Mouse (Mus musculus): ENCODE data around the gene Dcun1d1. TPM values are rescaled to one million over a fixed set of nuclear protein-coding genes. Genes with fewer than 3 reads are reported as not detected.

Gene Dcun1d1
- total RNA-seq, 2 experiments from 2014 or later = 90.1 to 221 TPM

DNA sequence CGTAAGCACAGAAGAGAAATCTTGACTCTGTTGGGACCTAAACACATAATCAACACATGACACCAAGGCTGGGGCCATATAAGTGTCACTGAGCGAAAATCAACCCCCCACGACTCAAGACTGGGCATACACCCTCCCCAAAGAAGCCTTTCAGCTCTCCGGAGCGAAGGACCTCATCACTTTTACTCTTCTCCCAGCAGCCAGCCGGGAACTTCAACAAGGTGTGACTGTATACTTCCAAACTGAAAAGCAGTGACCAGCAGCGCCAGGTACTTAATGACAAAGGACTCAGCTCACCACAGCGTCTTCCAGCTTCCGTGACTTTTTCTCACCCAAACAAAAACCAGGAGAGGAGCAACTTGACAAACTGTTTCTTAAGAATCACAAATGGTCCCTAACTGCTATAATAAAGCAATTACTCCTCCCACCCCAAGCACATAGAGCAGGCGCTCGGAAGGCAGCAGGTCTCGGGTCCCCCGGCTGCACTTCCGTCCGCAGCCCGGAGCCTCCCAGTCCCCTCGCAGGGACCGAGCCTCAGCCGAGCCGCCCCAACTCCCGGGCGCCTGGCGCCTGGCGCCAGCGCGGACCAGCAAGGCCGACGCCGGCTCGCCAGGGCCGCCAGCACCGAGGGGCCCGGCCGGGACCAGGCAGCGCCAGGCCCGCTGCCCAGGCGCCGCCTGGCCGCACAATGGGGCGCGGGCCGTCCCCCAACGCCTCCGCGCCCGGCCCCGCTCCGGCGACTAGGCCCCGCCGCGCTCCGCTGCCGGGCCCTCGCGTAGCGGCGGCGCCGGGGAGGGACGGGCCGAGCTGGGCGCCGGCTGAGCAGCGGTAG is 5.1 kb downstream of the Dcun1d1 start:
- peak; percentile 42 for ATAC-seq (replicated peaks; ENCODE audit: poor library complexity, severe bottlenecking)

DNA sequence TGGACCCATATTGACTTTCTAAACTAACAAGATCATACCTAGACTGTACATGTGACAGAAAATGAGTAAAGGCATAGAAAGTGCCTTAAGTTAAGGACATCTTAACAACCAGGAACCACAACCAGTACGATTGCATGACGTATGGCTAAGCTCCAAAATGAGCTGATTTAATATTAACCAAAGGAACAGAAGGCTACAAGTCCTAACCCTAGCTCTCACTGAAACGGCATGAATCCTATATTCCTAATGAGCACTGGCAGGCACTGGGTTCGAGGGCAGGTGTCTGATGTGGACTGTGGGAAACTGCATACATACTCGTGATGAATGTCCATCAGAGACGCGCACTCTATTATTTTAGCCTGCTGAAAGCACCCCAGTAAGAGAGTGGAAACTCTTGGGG is 5.9 kb downstream of the Dcun1d1 start:
- ATAC-seq (replicated peaks; ENCODE audit: poor library complexity, severe bottlenecking) = no peak

DNA sequence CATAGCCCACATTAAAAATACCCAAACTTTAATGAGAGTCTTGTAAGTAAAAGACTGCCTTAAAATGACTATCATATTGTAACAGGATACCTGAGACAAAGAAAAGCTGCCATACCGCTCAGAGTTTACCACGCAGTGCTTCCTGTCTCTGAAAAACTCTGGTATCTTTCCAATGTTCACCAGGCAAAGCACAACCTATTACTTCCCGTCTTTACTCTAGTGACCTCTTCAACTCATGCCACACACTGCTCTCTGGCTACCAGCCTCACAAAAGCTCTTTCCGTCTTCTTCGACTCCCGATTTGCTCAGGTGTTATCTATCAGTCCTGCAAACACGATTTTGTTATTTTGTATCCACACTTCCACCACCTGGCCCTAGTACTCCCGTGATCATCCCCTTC is 7.4 kb downstream of the Dcun1d1 start:
- peak; percentile 18; the same call in 1 of the 2 replicates for ATAC-seq (replicated peaks; ENCODE audit: poor library complexity, severe bottlenecking)

DNA sequence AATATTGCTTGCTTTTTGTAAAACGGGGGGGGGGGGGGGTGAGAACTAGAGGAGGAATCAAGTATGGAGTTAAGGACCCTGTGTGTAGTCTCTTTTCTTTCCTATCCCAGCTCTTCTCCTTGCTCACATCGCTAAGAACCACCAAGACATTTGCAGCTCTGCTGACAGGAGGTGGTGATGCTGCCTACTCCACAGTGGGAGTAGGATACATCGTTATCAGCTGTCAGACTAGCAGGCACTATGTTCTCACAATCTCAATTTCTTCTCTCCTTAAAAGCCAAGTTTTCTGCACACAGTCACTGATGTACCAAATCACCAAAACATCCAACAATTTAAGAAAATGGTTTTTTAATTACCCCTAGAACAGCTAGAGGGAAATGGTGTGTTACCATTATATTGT is 7.8 kb downstream of the Dcun1d1 start:
- ATAC-seq (replicated peaks; ENCODE audit: poor library complexity, severe bottlenecking) = no peak

DNA sequence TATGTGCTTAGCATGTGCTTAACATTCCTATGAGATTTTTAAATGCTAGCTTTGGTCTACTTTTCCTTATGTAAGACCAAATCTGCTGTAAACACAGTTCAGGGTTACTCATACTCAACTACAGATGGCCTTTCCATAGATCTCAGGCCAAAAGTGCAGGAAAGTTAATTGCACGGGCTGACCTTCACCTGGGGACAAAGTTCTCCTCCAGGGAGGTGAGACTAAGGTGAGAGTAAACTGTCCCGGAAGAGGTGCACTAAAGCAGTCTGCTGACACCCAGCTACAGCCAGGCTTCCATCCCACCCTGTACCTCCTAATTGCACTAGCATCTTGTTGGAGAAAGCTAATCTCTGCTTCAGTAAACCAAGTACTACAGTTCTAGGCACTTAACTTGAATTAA is 11.4 kb downstream of the Dcun1d1 start:
- ATAC-seq (replicated peaks; ENCODE audit: poor library complexity, severe bottlenecking) = no peak

DNA sequence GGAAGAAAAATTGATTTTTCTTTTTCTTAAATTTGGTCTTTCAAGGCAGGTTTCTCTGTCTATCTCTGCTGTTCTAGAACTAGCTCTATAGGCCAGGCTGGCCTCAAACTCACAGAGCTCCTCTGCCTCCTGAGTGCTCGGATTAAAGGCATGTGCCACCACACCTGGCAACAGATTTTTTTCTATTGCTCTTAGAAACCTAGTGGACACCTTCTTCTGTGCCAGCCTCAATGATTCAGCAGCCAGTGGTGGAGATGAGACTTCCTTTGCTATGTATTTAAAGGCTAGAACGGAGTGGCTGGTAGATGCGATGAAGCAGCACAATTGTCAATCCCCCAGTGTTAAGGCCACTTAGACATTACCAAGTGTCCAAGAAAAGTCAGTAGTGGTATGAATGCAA is 13.2 kb downstream of the Dcun1d1 start:
- ATAC-seq (replicated peaks; ENCODE audit: poor library complexity, severe bottlenecking) = no peak

DNA sequence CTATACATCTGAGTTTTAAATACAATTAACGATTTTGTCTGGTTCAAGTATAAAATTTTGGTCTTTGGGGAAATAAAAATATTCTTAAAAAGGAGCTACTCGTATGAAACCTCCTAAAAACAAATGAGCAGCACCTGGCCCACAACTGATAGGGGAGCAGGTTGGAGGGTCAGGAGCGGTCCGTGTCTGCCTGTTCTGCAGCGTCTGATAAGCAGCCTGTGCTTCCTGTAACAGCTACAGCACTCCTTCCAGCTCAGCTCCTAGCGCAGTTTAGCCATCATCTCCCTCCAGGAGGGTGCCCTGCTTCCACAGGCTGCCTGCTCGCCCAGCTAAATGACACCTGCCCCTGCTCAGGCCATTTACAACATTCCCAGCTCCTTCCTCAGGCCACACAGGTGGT is 13.8 kb downstream of the Dcun1d1 start:
- peak; percentile 50; the same call in 1 of the 2 replicates for ATAC-seq (replicated peaks; ENCODE audit: poor library complexity, severe bottlenecking)

DNA sequence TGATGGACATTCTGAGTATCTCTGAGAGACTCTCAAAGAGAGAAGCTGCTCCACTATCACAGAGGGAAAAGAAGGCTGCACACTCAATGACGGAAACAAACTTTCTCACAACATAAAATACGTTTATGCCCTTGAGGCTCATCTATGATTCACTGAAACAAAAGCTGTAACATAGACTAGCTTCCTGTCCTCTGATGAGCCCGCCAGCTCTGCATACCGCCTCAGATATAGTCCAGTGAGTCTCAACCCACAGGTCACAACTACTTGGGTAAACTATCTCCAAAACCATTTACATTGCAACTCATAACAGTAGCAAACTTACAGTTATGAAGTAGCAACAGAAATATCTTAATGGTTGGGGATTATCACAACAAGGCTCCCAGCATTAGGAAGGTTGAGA is 14.7 kb downstream of the Dcun1d1 start:
- no peak for ATAC-seq (replicated peaks; ENCODE audit: poor library complexity, severe bottlenecking)

DNA sequence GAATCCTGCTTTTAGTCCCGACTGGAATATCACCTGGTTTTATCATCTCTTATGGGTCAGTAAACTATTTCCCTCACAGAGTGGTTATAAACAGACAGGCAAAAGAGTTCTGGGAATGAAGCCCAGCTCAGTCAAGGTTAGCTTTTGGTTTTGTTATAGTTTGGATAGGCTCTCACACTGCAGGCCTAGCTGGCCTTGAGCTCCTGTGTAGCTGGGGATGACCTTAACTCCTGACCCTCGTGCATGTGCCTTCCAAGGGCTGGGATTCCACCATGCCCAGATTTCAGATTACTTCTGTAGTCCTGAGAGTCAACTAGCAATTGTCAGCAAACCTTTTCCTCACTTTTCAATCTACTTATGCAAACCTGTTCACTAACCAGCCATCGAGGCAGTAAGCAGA is 19.0 kb downstream of the Dcun1d1 start:
- ATAC-seq (replicated peaks; ENCODE audit: poor library complexity, severe bottlenecking) = no peak

DNA sequence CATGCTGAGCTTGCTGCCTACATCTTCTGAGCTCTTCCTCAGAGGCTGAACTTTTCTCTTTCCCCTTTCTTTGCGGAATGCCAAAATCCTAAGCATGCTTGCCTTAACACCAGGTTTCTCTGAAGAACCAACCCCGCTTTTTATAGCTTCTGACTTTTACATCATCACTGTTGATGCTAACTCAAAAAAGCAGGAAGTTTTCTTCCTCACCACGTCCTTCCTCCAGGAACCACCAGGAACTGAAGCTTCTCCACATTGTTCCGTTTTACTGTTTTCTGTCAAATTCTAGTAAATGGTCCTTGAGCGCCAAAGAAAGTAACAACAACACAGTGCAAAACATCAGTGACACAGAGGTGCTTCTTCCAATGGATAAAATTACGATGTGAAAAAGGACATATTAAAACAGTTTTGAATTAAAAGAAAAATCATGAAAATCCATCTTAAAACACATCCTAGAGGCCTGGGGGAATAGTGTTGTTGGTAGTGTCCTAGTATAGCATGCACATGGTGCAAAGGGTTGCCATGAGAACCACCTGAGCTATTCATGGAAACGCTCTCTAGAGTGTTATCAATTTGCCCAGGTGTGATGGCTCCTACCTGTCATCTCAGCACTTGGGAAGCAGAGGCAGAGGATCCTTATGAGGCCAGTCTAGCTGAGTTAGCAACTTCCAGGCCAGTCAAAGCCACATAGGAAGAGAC is 28.1 kb downstream of the Dcun1d1 start:
- peak; percentile 90 for ATAC-seq (replicated peaks; ENCODE audit: poor library complexity, severe bottlenecking)

DNA sequence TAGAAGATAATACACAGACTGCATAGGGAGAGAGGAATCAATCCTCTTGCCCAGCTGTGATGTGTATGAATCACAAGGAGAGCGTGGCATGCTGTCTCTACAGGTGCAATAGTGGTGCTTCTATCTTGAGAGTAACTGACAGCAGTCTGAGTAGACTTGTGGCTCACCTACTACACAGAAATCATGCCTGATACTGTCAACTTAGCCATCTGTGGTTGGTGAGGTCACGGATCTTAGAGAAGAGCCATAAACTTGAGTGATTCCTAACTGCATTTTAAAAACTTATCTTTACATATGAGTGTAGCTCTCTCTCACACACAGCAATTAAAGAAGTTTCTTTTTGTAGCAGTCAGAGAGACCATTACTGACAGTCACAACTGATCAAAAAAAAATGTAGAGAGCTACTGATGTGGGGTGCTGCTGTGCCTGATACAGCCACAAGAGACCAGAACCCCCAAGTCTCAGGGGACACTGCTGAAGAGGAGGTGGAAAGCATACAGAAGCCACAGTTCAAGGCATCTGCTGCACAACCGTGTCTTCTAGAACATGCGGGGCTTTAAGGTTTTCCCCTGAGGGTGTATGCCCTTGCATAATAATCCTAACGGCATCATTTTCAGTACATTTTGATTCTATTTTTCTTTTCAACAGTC is 36.6 kb downstream of the Dcun1d1 start:
- ATAC-seq (replicated peaks; ENCODE audit: poor library complexity, severe bottlenecking) = no peak

DNA sequence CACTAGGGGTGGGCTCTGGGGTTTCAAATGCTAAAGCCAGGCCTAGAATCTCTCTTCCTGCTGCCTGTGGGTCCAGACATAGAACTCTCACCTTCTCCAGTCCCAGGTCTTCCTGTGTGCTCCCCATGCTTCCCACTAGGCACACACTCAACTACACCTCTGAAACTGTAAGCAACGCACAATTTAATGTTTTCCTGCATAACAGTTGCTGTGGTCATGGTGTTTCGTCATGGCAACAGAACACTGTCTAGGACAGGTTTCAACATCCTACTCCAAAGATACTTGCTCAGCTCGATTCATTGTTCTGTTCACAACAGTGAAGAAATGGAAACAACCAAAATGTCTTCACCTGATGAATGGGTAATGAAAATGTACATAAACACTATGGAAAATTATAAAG is 38.1 kb downstream of the Dcun1d1 start:
- peak; percentile 75 for ATAC-seq (replicated peaks; ENCODE audit: poor library complexity, severe bottlenecking)

DNA sequence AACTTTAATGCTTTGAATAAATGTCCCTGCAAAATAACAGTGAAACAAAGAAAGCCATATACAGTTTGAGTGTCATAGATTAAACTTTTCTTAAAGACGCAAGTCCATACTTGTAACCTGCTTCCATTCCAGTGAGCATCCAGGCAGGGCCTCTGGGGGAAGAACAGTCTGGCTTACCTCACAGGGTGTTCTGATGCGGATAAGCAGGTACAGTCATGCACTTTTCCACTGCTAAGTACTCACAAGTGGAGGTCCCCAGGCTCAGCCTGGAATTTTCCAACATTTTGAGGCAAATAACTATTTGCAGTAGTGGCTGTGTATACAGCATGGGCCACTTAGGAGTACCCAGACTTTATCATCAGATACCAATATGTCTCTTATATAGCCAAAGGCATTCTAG is 39.3 kb downstream of the Dcun1d1 start:
- ATAC-seq (replicated peaks; ENCODE audit: poor library complexity, severe bottlenecking) = no peak

DNA sequence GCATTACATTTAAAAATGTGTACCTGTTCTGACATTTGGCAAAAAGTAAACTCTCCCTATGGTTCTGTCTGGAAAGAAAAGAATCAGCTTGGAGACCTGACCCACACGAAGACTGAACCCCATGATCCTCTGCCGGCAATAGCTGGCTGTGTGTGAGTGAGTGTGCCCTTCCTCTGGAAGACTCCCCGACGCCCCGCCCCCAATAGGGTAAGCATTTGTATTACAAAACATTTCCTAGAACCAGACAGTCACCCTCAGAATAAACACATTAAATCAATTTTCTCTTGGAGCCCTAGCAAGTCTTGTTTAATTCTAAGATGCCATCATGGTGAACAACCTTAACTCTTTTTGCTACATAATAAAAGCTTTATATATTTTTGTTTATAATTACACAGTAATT is 44.1 kb downstream of the Dcun1d1 start:
- ATAC-seq (replicated peaks; ENCODE audit: poor library complexity, severe bottlenecking) = no peak

DNA sequence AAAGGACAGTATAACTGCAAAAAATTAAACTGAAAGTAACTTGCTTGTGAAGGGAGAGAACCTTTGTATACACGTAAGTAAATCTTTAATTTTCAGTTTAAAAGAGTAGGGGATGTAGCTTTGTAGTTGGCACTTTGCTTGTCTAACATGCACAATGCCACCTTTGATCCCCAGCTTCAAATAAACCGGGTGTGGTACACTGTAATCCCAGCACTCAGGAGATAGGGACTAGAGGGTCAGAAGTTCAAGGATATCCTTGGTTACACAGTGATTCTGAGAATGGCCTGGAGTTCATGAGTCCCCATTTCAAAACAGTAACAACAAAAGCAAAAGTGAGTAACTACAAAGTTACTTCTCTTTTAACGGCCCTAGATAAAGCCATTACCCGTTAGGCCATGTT is 46.1 kb downstream of the Dcun1d1 start:
- no peak for ATAC-seq (replicated peaks; ENCODE audit: poor library complexity, severe bottlenecking)

DNA sequence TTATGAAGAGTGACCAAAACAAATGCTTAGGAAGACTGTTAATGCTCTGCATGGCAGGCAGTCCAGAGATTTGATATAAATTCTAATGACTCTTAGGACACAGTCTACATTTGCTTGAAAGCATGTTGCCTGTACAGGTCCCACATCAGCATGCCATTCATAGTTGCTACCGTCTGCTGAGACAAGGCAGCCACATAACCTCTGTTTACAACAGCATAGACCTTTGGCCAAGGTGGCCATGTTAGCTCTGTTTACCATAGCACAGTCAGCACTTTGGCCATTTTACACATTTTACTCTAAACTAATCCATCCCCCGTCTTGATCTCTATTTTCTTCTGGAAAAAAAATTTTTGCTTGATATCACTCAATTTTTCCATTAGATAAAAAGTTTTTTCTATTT is 47.7 kb downstream of the Dcun1d1 start:
- no peak for ATAC-seq (replicated peaks; ENCODE audit: poor library complexity, severe bottlenecking)

DNA sequence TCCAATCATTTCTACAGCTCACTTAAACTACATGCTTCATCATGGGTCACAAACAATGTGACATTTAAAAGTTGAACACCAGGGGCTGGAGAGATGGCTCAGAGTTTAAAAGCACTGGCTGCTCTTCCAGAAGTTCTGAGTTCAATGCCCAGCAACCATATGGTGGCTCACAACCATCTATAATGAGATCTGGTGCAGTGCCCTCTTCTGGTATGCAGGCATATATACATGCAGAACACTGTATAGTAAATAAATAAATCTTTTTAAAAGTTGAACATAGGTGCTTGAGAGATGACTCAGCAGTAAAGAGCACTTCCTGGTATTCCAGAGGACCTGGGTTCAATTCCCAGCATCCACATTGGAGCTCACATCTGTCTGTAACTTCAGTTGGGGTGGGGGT is 54.0 kb downstream of the Dcun1d1 start:
- 0 out of 2 replicates have a peak, but pooled peaks have one; percentile 40 for ATAC-seq (replicated peaks; ENCODE audit: poor library complexity, severe bottlenecking)

DNA sequence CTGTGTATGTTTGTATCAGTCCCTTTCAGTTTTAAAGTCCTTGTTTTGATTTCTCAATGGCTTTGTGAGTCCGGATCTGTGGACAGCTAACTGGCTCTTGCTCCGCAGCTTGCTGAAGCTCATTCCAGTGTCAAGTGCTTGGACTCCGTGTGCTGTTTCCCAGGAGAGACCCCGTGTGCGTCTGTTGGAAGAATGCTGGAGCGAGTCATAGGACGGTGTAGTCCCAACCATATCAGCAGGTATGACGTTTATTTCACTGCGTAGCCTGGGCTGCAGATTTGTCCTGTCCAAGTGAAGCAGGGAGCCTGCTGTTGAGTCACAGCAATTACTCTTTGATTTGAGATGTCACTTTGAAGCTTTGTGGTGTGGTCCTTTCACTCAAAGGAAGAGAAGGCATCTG is 87.9 kb downstream of the Dcun1d1 start:
- no peak for ATAC-seq (replicated peaks; ENCODE audit: poor library complexity, severe bottlenecking)

All from granulocyte monocyte progenitor cell, adult 5-6 weeks (primary cell).